Mouse (Mus musculus) adrenal gland, adult 18-20 months (tissue): ENCODE results near the gene Adnp. TPM values are rescaled to one million over a fixed set of nuclear protein-coding genes. Genes with fewer than 3 reads are reported as not detected.

ENCODE experiments used
- DNase-seq, 2 experiments: peaks; one replicate each; pipeline ENCODE4 v3.0.0; 2021 to 2022; ENCODE audit warnings: low spot score in 2 of 2
- long read RNA-seq, 2 experiments: library from polyadenylated mRNA; stranded (forward); transcript quantifications; one replicate each; pipeline ENCODE4 v2.0.0; 2021
- total RNA-seq, 2 experiments: library from RNA; stranded (reverse); gene quantifications; 1 replicate in 1 of 2; 2 replicates in 1 of 2; pipeline ENCODE4 v1.2.3; 2021

The Adnp gene
- 10 to 100 TPM; 40.2 to 47.3 TPM for total RNA-seq
- long read RNA-seq, experiment 1, full-length matches to known transcripts: 7 of 7 reads
- long read RNA-seq, experiment 1, partial matches to known transcripts: 0 of 7 reads
- long read RNA-seq, experiment 1, other reads (novel, unspliced or antisense): 0 of 7 reads
- long read RNA-seq, experiment 2, full-length matches to known transcripts: 10 of 10 reads
- long read RNA-seq, experiment 2, partial matches to known transcripts: 0 of 10 reads
- long read RNA-seq, experiment 2, other reads (novel, unspliced or antisense): 0 of 10 reads

- DNase-seq: peak; percentile 91 to 92
These were observed at the start of gene Adnp for GRCm38 (mm10) chr2:168206725-168207644. TSS of gene Adnp (minus strand) at chr2:168207112.

GRCm38 (mm10) chr2:168256506-168256905 lies 49.6 kb upstream of the Adnp start:
- no peak for DNase-seq

GRCm38 (mm10) chr2:168253822-168254221 lies 46.9 kb upstream of the Adnp start:
- no peak for DNase-seq

- no peak for DNase-seq
These were observed 45.9 kb upstream of the Adnp start for GRCm38 (mm10) chr2:168252639-168253292.

- peak; percentile 80 to 86 for DNase-seq
These were observed 43.4 kb upstream of the Adnp start for GRCm38 (mm10) chr2:168250270-168250669.

GRCm38 (mm10) chr2:168248856-168249245 lies 41.9 kb upstream of the Adnp start:
- DNase-seq: no peak

GRCm38 (mm10) chr2:168248167-168248855 lies 41.4 kb upstream of the Adnp start:
- DNase-seq: no peak

GRCm38 (mm10) chr2:168245571-168245970 lies 38.7 kb upstream of the Adnp start:
- DNase-seq: no peak

- no peak for DNase-seq
These were observed 36.4 kb upstream of the Adnp start for GRCm38 (mm10) chr2:168243278-168243677.

- no peak for DNase-seq
These were observed 35.9 kb upstream of the Adnp start for GRCm38 (mm10) chr2:168242841-168243240.

GRCm38 (mm10) chr2:168238335-168238734 lies 31.4 kb upstream of the Adnp start:
- no peak for DNase-seq

GRCm38 (mm10) chr2:168233286-168233685 lies 26.4 kb upstream of the Adnp start:
- no peak for DNase-seq

GRCm38 (mm10) chr2:168231471-168231829 lies 24.5 kb upstream of the Adnp start:
- no peak for DNase-seq

GRCm38 (mm10) chr2:168230773-168231470 lies 24.0 kb upstream of the Adnp start:
- peak; percentile 12 to 43 for DNase-seq

- peak; percentile 80 to 83 for DNase-seq
These were observed 23.3 kb upstream of the Adnp start, which contains the start of the genes Gm20716, Dpm1 and Mocs3 for GRCm38 (mm10) chr2:168230026-168230728. TSS of gene Gm20716 (minus strand) at chr2:168230364. TSS of gene Dpm1 (minus strand) at chr2:168230591. TSS of gene Mocs3 (plus strand) at chr2:168230622.

GRCm38 (mm10) chr2:168229116-168230025 lies 22.5 kb upstream of the Adnp start:
- peak; percentile 52 to 56 for DNase-seq

GRCm38 (mm10) chr2:168223326-168223725 lies 16.4 kb upstream of the Adnp start:
- DNase-seq: no peak

- DNase-seq: no peak
These were observed 7.0 kb upstream of the Adnp start for GRCm38 (mm10) chr2:168213788-168214397.
